Mouse (Mus musculus) adrenal gland, postnatal 36 days (tissue): ENCODE results near the gene Vmn1r16. TPM values are rescaled to one million over a fixed set of nuclear protein-coding genes. Genes with fewer than 3 reads are reported as not detected.
"Not testable (repeated sequence)": the region's sequence is repeated elsewhere in the genome, so short reads cannot be mapped to it uniquely, and the experiment has no call there.

Source experiments
- DNase-seq, 2 experiments: peaks; one replicate each; pipeline ENCODE4 v3.0.0; 2021; ENCODE audit warnings: mixed read lengths in 1 of 2
- long read RNA-seq, 2 experiments: library from polyadenylated mRNA; stranded (forward); transcript quantifications; one replicate each; pipeline ENCODE4 v2.0.0; 2021; ENCODE audit warnings: borderline sequencing depth in 2 of 2
- total RNA-seq, 2 experiments: library from RNA; stranded (reverse); gene quantifications; 2 replicates each; pipeline ENCODE4 v1.2.3; 2021

The Vmn1r16 gene
- not detected for total RNA-seq
- long read RNA-seq, experiment 1 = 0 reads
- long read RNA-seq, experiment 2 = 0 reads

DNA sequence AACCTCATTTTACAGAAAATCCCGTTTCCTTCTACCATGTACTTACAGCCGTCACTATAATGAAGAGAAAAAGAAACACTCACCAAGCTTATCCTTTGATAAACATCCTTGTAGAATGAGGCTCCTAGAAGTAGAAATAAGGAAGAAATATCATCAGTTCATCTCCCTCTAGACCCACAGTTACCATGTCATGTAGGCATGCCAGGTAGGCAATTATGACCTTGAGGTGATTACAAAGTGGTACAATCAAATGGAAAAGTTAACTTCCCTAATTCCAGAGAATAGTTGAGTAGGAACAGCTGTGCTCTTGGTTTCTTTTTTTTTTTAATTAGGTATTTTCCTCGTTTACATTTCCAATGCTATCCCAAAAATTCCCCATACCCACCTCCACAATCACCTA is at the start of gene Vmn1r16:
Vmn1r16 (minus strand) TSS at position 101 of the 400 bp plus-strand sequence.
- DNase-seq = no peak

DNA sequence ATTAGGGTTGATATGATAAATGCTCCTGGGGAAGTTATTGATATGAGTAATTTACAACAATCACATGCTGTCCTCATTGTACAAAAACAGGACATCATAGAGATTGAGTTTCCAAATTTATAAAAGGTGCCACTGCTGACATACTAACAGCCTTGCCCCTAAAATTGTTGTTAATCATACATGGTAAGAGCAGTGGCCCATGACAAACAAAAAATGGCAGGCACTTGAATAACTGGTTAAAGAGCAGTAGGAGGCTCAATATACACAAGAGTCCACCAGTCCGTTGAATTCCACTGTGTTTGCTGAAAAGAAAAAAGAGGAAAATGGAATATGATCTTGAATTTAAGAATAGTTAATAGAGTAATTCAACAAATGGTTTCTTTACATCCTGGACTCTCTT is 38.2 kb upstream of the Vmn1r16 start:
- DNase-seq = no peak

DNA sequence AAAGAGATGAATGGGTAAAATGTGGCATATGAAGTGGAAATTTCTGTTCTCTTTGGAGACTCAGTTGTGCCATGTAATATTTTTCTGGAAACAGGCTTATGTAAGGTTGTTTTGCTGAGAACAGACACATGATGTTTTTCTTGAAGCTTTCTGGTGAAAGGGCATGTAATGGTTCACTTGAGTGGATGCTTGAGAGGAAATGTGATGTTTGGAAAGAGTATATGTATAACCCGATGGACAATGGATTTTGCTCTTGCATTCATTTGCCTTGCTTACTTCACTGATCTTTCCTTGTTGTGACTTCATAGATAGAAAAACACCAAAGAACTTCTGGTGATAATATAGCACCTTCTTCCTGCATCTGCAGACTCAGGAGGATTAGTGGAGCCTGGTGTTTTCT is 36.6 kb upstream of the Vmn1r16 start:
- DNase-seq = not testable (repeated sequence)

DNA sequence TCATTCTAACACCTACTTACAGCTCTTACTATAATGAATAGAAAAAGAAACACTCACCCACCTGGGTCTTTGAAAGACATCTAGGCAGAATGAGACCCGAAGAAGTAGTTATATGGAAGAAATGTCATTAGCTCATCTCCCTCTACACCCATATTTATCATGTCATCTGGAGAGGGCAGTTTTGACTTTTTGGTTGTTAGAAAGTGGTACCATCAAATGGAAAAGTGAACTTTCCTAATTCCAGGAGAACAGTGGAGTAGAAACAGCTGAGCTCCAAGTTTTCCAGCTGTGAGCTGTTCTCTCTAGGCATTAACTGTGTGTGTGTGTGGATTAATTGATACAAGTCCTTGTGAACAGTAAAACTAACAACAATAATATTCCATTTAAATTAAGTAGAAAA is 34.3 kb upstream of the Vmn1r16 start, which contains the start of gene Vmn1r17:
Vmn1r17 (minus strand) TSS at position 101 of the 400 bp plus-strand sequence.
- no peak for DNase-seq

DNA sequence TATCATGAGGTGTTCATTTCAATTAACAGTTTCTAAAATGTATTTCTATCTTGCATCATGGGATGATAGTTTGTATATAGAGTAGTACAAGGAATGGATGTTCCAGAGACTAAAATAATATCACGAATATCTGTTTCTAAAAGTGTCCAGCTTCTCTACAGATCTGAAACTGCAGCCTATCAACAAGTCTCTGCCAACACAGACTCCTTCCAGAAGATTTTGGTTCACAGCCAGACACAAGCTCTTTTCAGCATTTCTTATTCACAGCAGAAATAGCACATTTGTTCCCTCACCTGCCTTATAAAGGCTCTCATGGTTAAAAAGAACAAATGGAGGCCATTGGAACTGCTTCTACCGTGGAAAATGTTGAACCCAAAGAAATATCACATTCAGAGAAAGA is 27.6 kb upstream of the Vmn1r16 start:
- DNase-seq = no peak

DNA sequence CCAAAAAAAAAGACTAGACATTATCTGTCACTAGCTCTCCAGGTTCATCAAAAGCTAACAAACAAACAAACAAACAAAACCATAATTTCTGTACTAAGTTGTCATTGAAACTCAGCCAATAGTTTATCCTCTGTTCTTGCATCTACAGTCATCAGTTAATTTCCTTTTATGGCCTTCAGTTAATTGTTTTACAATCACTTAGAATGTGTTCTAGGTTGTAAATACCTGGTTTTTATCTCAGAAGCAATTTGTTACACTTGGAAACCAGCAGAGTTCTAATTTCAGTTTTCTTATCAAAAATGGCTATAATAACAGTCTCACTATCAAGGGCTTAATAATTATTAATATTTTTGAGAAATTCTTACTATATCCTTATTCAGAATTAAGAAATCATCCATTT is 3.1 kb downstream of the Vmn1r16 start:
- no peak for DNase-seq

DNA sequence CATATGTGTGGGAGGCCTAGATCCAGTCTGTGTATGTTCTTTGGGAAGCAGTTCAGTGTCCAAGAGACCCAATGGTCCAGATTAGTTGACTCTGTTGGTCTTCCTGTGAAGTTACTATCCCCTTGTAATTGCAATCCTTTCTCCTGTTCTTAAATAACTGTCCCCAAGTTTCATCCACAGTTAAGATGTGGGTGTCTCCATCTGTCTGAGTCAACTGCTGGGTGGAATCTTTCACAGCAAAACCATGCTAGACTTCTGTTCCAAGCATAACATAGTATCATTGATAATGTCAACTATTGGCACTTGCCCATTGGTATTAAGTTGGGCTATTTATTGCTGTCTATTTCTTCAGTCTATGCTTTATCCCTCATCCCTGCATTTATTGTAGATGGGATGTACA is 50.3 kb downstream of the Vmn1r16 start:
- no peak for DNase-seq

DNA sequence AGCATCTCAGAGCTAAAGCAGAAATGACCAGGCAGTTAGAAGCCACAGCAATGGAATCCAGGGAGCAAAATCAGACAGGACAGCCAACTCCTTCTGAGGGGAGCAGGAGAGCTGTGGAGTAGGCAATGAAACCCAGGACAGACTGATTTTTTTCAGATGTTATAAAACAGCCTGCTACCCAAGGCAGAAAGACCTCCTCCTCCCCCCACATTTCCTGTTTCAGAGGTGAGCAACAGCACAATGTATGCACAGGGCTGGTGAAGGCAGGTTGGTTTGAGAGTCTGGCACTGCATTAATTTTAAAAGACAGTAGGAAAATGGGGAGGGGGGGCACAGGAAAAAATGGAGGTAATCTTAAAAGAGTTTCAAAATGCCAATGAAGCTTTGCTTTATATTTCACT is 56.8 kb downstream of the Vmn1r16 start:
- no peak for DNase-seq

DNA sequence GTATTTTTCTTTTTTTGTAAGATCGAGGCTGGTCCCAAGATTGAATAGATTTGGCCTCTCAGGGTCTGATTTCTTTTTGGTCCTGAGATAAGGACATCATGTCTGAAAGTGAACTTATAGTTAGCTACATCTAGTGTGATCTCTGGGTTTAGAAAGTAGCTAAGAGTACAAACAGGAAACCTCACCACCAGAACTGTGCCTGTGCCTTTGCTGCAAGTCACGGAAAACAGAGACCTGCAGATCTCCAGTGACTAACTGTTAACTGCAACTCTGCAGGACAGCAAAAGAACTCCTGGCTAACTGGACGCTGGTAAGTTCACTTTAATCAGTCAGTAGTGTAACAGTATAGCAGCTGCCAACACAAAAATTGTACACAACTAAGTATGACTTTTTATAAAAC is 57.4 kb downstream of the Vmn1r16 start:
- DNase-seq = no peak

Other genes starting within 250 kb of the Vmn1r16 start
- gene Vmn1r10, start 220.0 kb downstream of the Vmn1r16 start, total RNA-seq = not detected
- not detected for gene Vmn1r11, start 196.0 kb downstream of the Vmn1r16 start, total RNA-seq
- gene Vmn1r12, start 172.6 kb downstream of the Vmn1r16 start, total RNA-seq = not detected
- not detected for gene Vmn1r13, start 126.2 kb downstream of the Vmn1r16 start, total RNA-seq
- gene Vmn1r14, start 97.8 kb downstream of the Vmn1r16 start, total RNA-seq = not detected
- not detected for gene Vmn1r15, start 71.5 kb downstream of the Vmn1r16 start, total RNA-seq
- gene Vmn1r17, start 34.2 kb upstream of the Vmn1r16 start, total RNA-seq = not detected
- not detected for gene Vmn1r18, start 66.3 kb upstream of the Vmn1r16 start, total RNA-seq
- not detected for gene Vmn1r19, start 74.3 kb upstream of the Vmn1r16 start, total RNA-seq
- not detected for gene Vmn1r20, start 99.4 kb upstream of the Vmn1r16 start, total RNA-seq
- 10 to 100 TPM; 21.3 to 31.3 TPM for gene Ppm1k, start 206.0 kb upstream of the Vmn1r16 start, total RNA-seq